Mouse (Mus musculus) MEL (cell line): Measurements from ENCODE around the gene Fam131b. TPM values are rescaled to one million over a fixed set of nuclear protein-coding genes. Genes with fewer than 3 reads are reported as not detected.

Experiments
- DNase-seq: peaks from one replicate; pipeline ENCODE4 v3.0.0; 2011; ENCODE audit warnings: low read depth, low spot score
- H3K27ac ChIP-seq: 2 replicates; pipeline ENCODE4 v1.5.1; 2012; ENCODE audit warnings: low read depth, mild to moderate bottlenecking, control low read depth, low read length, moderate library complexity; ENCODE audit not compliant: control insufficient read depth
- H3K27me3 ChIP-seq, 2 experiments: fragments of 150-350 bp in 1 of 2; sonication (generic) in 1 of 2; 2 replicates each; pipeline ENCODE4 v1.6.1; 2012; ENCODE audit warnings: low read length in 2 of 2, mild to moderate bottlenecking in 2 of 2, improper control_type of control experiment in 1 of 2, moderate library complexity in 1 of 2; ENCODE audit not compliant: insufficient read depth in 2 of 2, control insufficient read depth in 1 of 2
- H3K36me3 ChIP-seq, 2 experiments: 2 replicates each; pipeline ENCODE4 v1.6.1; 2012 to 2014; ENCODE audit warnings: low read length in 2 of 2, improper control_type of control experiment in 1 of 2, inconsistent platforms in 1 of 2, mild to moderate bottlenecking in 1 of 2; ENCODE audit not compliant: insufficient read depth in 2 of 2, control insufficient read depth in 1 of 2
- H3K4me1 ChIP-seq, 2 experiments: fragments of 150-350 bp in 1 of 2; sonication (generic) in 1 of 2; 2 replicates each; pipeline ENCODE4 v1.6.1; 2012; ENCODE audit warnings: low read length in 2 of 2, improper control_type of control experiment in 1 of 2, mild to moderate bottlenecking in 1 of 2; ENCODE audit not compliant: insufficient read depth in 2 of 2, control insufficient read depth in 1 of 2
- H3K4me3 ChIP-seq, 2 experiments: fragments of 150-350 bp in 1 of 2; sonication (generic) in 1 of 2; 2 replicates each; pipeline ENCODE4 v1.5.1; 2012; ENCODE audit warnings: low read depth in 2 of 2, low read length in 2 of 2, mild to moderate bottlenecking in 2 of 2, moderate library complexity in 2 of 2, control low read depth in 1 of 2, improper control_type of control experiment in 1 of 2; ENCODE audit not compliant: control insufficient read depth in 1 of 2, insufficient read depth in 1 of 2
- H3K79me2 ChIP-seq: 2 replicates; pipeline ENCODE4 v1.6.1; 2012; ENCODE audit warnings: mild to moderate bottlenecking, low read length, moderate library complexity; ENCODE audit not compliant: control insufficient read depth, poor library complexity, insufficient read depth
- H3K9ac ChIP-seq: 2 replicates; pipeline ENCODE4 v1.6.1; 2012; ENCODE audit warnings: low read depth, mild to moderate bottlenecking, control low read depth, low read length, moderate library complexity; ENCODE audit not compliant: control insufficient read depth, poor library complexity, severe bottlenecking
- H3K9me3 ChIP-seq: fragments of 150-350 bp; sonication (generic); replicated peaks from 2 replicates; pipeline ENCODE4 v1.6.1; 2012; ENCODE audit warnings: mild to moderate bottlenecking, low read length, improper control_type of control experiment, moderate library complexity; ENCODE audit not compliant: insufficient read depth
- BHLHE40 ChIP-seq: IDR thresholded peaks from 2 replicates; pipeline ENCODE4 v1.6.1; 2012; ENCODE audit warnings: low read depth, mild to moderate bottlenecking, inconsistent platforms, low read length, improper control_type of control experiment, borderline replicate concordance
- CHD1 ChIP-seq: IDR thresholded peaks from 2 replicates; pipeline ENCODE4 v1.6.1; 2012; ENCODE audit warnings: low read depth, mild to moderate bottlenecking, inconsistent platforms, low read length, improper control_type of control experiment
- CHD2 ChIP-seq: IDR thresholded peaks from 2 replicates; pipeline ENCODE4 v1.6.1; 2011; ENCODE audit warnings: low read length, improper control_type of control experiment
- E2F4 ChIP-seq: IDR thresholded peaks from 2 replicates; pipeline ENCODE4 v1.6.1; 2011; ENCODE audit warnings: low read depth, low read length, improper control_type of control experiment, borderline replicate concordance
- EP300 ChIP-seq, 2 experiments: IDR thresholded peaks; 2 replicates each; pipeline ENCODE4 v1.6.1; 2011; ENCODE audit warnings: improper control_type of control experiment in 2 of 2, low read length in 2 of 2, low read depth in 1 of 2, mild to moderate bottlenecking in 1 of 2
- ETS1 ChIP-seq: IDR thresholded peaks from 2 replicates; pipeline ENCODE4 v1.6.1; 2012; ENCODE audit warnings: low read depth, mild to moderate bottlenecking, inconsistent platforms, low read length, improper control_type of control experiment, moderate library complexity
- GABPA ChIP-seq: IDR thresholded peaks from 2 replicates; pipeline ENCODE4 v1.6.1; 2012; ENCODE audit warnings: low read depth, mild to moderate bottlenecking, inconsistent platforms, low read length, improper control_type of control experiment, moderate library complexity
- GATA1 ChIP-seq: IDR thresholded peaks from 2 replicates; pipeline ENCODE4 v1.6.1; 2011; ENCODE audit warnings: low read depth, low read length, improper control_type of control experiment
- HCFC1 ChIP-seq: IDR thresholded peaks from 2 replicates; pipeline ENCODE4 v1.6.1; 2012; ENCODE audit warnings: low read depth, mild to moderate bottlenecking, inconsistent platforms, low read length, improper control_type of control experiment, moderate library complexity
- JUND ChIP-seq: IDR thresholded peaks from 2 replicates; pipeline ENCODE4 v1.6.1; 2011; ENCODE audit warnings: low read depth, mild to moderate bottlenecking, improper control_type of control experiment, low read length
- MAX ChIP-seq: IDR thresholded peaks from 2 replicates; pipeline ENCODE4 v1.6.1; 2011; ENCODE audit warnings: low read length, improper control_type of control experiment
- MAZ ChIP-seq: IDR thresholded peaks from 2 replicates; pipeline ENCODE4 v1.6.1; 2012; ENCODE audit warnings: low read depth, mild to moderate bottlenecking, inconsistent platforms, low read length, improper control_type of control experiment
- MYC ChIP-seq: IDR thresholded peaks from 2 replicates; pipeline ENCODE4 v1.6.1; 2011; ENCODE audit warnings: low read depth, mild to moderate bottlenecking, low read length, improper control_type of control experiment, moderate library complexity
- NRF1 ChIP-seq: IDR thresholded peaks from 2 replicates; pipeline ENCODE4 v1.6.1; 2014; ENCODE audit warnings: low read depth, mild to moderate bottlenecking, inconsistent platforms, low read length, improper control_type of control experiment, moderate library complexity; ENCODE audit not compliant: poor library complexity, insufficient read depth, severe bottlenecking
- POLR2A ChIP-seq, 2 experiments: IDR thresholded peaks; 2 replicates each; pipeline ENCODE4 v1.6.1; 2011 to 2012; ENCODE audit warnings: low read length in 2 of 2, mild to moderate bottlenecking in 2 of 2, control low read depth in 1 of 2, improper control_type of control experiment in 1 of 2, low read depth in 1 of 2, moderate library complexity in 1 of 2; ENCODE audit not compliant: control insufficient read depth in 1 of 2, insufficient read depth in 1 of 2, poor library complexity in 1 of 2
- POLR2AphosphoS2 ChIP-seq: IDR thresholded peaks from 2 replicates; pipeline ENCODE4 v1.6.1; 2011; ENCODE audit warnings: low read length, improper control_type of control experiment
- POLR2AphosphoS5 ChIP-seq: IDR thresholded peaks from 2 replicates; pipeline ENCODE4 v1.6.1; 2012; ENCODE audit warnings: low read depth, borderline replicate concordance, mild to moderate bottlenecking, inconsistent platforms, low read length, moderate library complexity, mixed read lengths
- RAD21 ChIP-seq: IDR thresholded peaks from 2 replicates; pipeline ENCODE4 v1.6.1; 2011; ENCODE audit warnings: mild to moderate bottlenecking, low read depth, low read length, improper control_type of control experiment
- RCOR1 ChIP-seq: IDR thresholded peaks from 2 replicates; pipeline ENCODE4 v1.6.1; 2012; ENCODE audit warnings: low read depth, mild to moderate bottlenecking, inconsistent platforms, low read length, improper control_type of control experiment
- SIN3A ChIP-seq: IDR thresholded peaks from 2 replicates; pipeline ENCODE4 v1.6.1; 2012; ENCODE audit warnings: low read length, improper control_type of control experiment, inconsistent platforms
- SMC3 ChIP-seq: IDR thresholded peaks from 2 replicates; pipeline ENCODE4 v1.6.1; 2011; ENCODE audit warnings: low read depth, low read length, improper control_type of control experiment
- TCF12 ChIP-seq: IDR thresholded peaks from 2 replicates; pipeline ENCODE4 v1.6.1; 2014; ENCODE audit warnings: low read depth, mild to moderate bottlenecking, inconsistent platforms, low read length, improper control_type of control experiment, moderate library complexity
- UBTF ChIP-seq: IDR thresholded peaks from 2 replicates; pipeline ENCODE4 v1.6.1; 2012; ENCODE audit warnings: low read depth, mild to moderate bottlenecking, inconsistent platforms, low read length, improper control_type of control experiment, moderate library complexity, borderline replicate concordance; ENCODE audit not compliant: insufficient read depth
- USF1 ChIP-seq: IDR thresholded peaks from 2 replicates; pipeline ENCODE4 v1.6.1; 2014; ENCODE audit warnings: low read depth, mild to moderate bottlenecking, inconsistent platforms, low read length, improper control_type of control experiment, moderate library complexity
- USF2 ChIP-seq, 2 experiments: IDR thresholded peaks; 2 replicates each; pipeline ENCODE4 v1.6.1; 2011 to 2012; ENCODE audit warnings: improper control_type of control experiment in 2 of 2, low read length in 2 of 2, borderline replicate concordance in 1 of 2, inconsistent platforms in 1 of 2, low read depth in 1 of 2, mild to moderate bottlenecking in 1 of 2; ENCODE audit not compliant: insufficient read depth in 1 of 2
- ZKSCAN1 ChIP-seq: IDR thresholded peaks from 2 replicates; pipeline ENCODE4 v1.6.1; 2012; ENCODE audit warnings: low read depth, mild to moderate bottlenecking, inconsistent platforms, low read length, improper control_type of control experiment, moderate library complexity
- ZMIZ1 ChIP-seq: IDR thresholded peaks from 2 replicates; pipeline ENCODE4 v1.6.1; 2012; ENCODE audit warnings: low read depth, mild to moderate bottlenecking, inconsistent platforms, low read length, improper control_type of control experiment, moderate library complexity
- polyA plus RNA-seq, 2 experiments: library from polyadenylated mRNA; stranded (reverse) in 1 of 2; unstranded in 1 of 2; fragments of >175 nt in 1 of 2; fragments of >200 nt in 1 of 2; gene quantifications; 2 replicates each; pipeline versions ENCODE4 v1.2.1 to v1.2.4; 2012; ENCODE audit warnings: low replicate concordance in 2 of 2, low read depth in 1 of 2; ENCODE audit not compliant: insufficient read length in 2 of 2, insufficient read depth in 1 of 2, missing spikeins in 1 of 2
- total RNA-seq: library from RNA; depleted of rRNA; stranded (reverse); fragments of 300-350 nt; gene quantifications from 2 replicates; pipeline ENCODE4 v1.2.3, GENCODE M21; 2012

The Fam131b gene
- total and polyA plus RNA-seq, 3 experiments, result 0.06 TPM; not detected in 2

GRCm38 (mm10) chr6:42350021-42350967, 25.9 kb upstream of the Fam131b start:
- Histone ChIP-seq H3K27me3 (no peaks in the 10 kb centered on the region), H3K9me3 (no peaks in the 10 kb centered on the region), H3K4me1 (peaks cover 11 to 48% of the 10 kb centered on the region in 2 experiments), H3K36me3 (peaks cover 0 to 30% of the 10 kb centered on the region in 2 experiments; a peak in 2 of 4 replicates), H3K9ac (peak overlapping the region; percentile 81), H3K79me2 (peaks cover 3% of the 10 kb centered on the region), H3K4me3 (peak overlapping the region; percentile 59 to 82), H3K27ac (no peak overlapping the region)
- TF ChIP-seq CHD2, result no peak
- TF ChIP-seq TCF12, result 0 out of 2 replicates have a peak, but pooled peaks have one; percentile 2
- no peak for TF ChIP-seq POLR2AphosphoS2
- peak; percentile 19; the same call in 1 of the 2 replicates for TF ChIP-seq HCFC1
- peak in 1 of 2 experiments; percentile 29; a peak in 2 of 4 replicates for TF ChIP-seq POLR2A (IDR thresholded peaks at IDR 0.05; ENCODE audit: control insufficient read depth in 1 of 2, insufficient read depth in 1 of 2, low read depth in 1 of 2, low read length in 2 of 2, poor library complexity in 1 of 2)
- peak; percentile 28 for DNase-seq

- Histone ChIP-seq H3K4me3 (peak within 1 kb of the TSS; percentile 59 to 82), H3K9me3 (no peaks in the 10 kb centered on the region), H3K27ac (peak within 1 kb of the TSS; percentile 43), H3K27me3 (no peaks in the 10 kb centered on the region), H3K36me3 (peaks cover 0 to 27% of the 10 kb centered on the region in 2 experiments; a peak in 2 of 4 replicates), H3K9ac (peak within 1 kb of the TSS; percentile 81), H3K79me2 (peaks cover 3% of the 10 kb centered on the region), H3K4me1 (peaks cover 10 to 41% of the 10 kb centered on the region in 2 experiments)
- DNase-seq, result peak; percentile 86
- no peak for TF ChIP-seq MYC
- TF ChIP-seq EP300 (IDR thresholded peaks at IDR 0.05; ENCODE audit: low read depth in 1 of 2, low read length in 2 of 2), result no peak
- no peak for TF ChIP-seq GABPA
- no peak for TF ChIP-seq POLR2AphosphoS2
- TF ChIP-seq RCOR1, result no peak
- no peak for TF ChIP-seq CHD2
- TF ChIP-seq MAZ, result peak; percentile 73; the same call in 1 of the 2 replicates
- peak in 1 of 2 experiments; percentile 55; a peak in 2 of 4 replicates for TF ChIP-seq POLR2A (IDR thresholded peaks at IDR 0.05; ENCODE audit: control insufficient read depth in 1 of 2, insufficient read depth in 1 of 2, low read depth in 1 of 2, low read length in 2 of 2, poor library complexity in 1 of 2)
- TF ChIP-seq CHD1, result no peak
- TF ChIP-seq E2F4, result no peak
- TF ChIP-seq GATA1, result no peak
- no peak for TF ChIP-seq USF2 (IDR thresholded peaks at IDR 0.05; ENCODE audit: borderline replicate concordance in 1 of 2, insufficient read depth in 1 of 2, low read depth in 1 of 2, low read length in 2 of 2)
- no peak for TF ChIP-seq ZMIZ1
- TF ChIP-seq ZKSCAN1, result no peak
- TF ChIP-seq NRF1, result no peak
- no peak; the same call in 1 of the 2 replicates for TF ChIP-seq SIN3A
- no peak; the same call in 1 of the 2 replicates for TF ChIP-seq MAX
- TF ChIP-seq USF1, result no peak
- TF ChIP-seq UBTF, result no peak
- TF ChIP-seq JUND, result no peak
- TF ChIP-seq BHLHE40, result no peak
- TF ChIP-seq SMC3, result no peak
- no peak for TF ChIP-seq POLR2AphosphoS5
- TF ChIP-seq ETS1, result 0 out of 2 replicates have a peak, but pooled peaks have one; percentile 27
- no peak for TF ChIP-seq RAD21
Observed at GRCm38 (mm10) chr6:42349426-42350020, 25.1 kb upstream of the Fam131b start, which contains the start of gene Zyx. Gene Zyx (plus strand): TSS chr6:42349630.
